Mouse (Mus musculus) heart, adult 18-20 months (tissue): ENCODE measurements around the gene Pold4. TPM values are rescaled to one million over a fixed set of nuclear protein-coding genes. Genes with fewer than 3 reads are reported as not detected.

Source experiments
- DNase-seq, 2 experiments: peaks; one replicate each; pipeline ENCODE4 v3.0.0; 2021 to 2022; ENCODE audit warnings: mixed read lengths in 1 of 2
- total RNA-seq, 2 experiments: library from RNA; stranded (reverse); gene quantifications; 2 replicates each; pipeline ENCODE4 v1.2.3; 2021

Pold4 gene
- total RNA-seq, 2 experiments from 2014 or later = 9.1 to 19.9 TPM

DNA sequence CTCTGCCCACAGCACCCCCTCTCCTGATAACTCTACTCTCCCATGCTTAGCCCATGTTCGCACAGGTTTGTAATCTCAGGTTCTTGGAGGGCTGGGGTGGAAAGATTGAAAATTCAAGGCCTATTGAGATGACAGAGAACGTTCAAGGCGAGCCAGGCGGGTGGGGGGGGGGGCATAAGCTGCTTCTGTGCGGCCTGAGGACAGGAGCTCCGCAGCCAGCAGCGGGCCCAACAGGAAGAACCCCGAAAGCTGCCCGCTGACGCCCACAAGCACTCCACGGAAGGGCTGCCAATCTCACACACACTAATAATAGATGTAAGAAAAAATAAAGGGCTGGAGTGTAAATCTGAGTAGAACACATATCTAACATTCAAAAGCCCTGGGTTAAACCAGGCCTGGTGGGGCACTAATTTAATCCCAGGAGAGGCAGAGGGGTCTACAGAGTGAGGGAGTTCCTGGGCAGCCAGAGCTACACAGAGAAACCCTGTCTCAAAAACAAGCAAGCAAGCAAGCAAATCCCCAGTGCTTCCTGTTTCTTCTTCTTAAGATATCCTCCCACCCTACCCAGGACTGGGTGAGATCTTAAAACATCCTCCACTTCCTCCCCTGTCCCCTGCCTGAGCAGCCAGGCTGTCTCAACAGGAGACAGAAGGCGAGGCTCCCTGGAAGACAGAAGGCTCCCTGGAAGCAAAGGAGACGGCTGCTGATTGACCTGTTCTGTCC lies 27.9 kb upstream of the Pold4 start:
- peak in 1 of 2 experiments; percentile 55 for DNase-seq

DNA sequence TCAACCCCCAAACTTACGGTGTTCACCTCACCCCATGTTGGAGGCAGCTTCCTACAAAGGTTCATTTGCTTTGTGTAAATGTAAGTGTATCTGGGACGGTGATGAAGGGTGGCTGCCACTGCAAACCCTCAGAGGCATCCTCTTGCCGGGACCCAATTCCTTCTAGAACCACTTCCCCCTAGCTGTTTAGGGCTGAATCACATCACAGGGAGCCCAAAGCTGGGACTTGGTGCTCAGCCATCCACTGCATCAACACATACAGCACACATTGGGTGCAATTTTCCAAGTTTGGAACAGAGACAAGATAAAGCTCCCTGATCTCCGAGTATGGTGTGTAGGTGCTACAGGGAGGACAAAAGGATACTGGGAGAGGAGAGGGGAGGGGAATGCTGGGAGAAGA lies 26.8 kb upstream of the Pold4 start:
- no peak for DNase-seq

DNA sequence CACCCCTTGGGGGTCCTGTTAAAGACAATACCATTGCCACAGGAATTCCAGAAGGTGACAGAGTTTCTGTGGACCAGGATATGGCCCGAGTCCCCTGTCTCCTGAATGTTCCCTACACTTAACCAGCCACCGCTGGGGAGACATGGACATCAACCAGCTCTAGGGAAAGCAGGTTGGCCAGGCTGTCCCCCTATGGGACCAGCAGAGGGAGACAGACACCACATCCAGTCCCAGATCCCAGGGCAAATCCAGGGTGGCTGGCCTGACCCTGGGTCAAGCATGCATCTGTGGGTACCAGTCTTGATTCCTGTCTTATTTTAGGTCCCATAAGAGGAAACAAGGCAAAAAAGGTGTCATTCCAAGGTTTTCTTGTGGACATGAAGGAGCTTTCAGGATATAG lies 24.7 kb upstream of the Pold4 start:
- DNase-seq = peak; percentile 77 to 82

DNA sequence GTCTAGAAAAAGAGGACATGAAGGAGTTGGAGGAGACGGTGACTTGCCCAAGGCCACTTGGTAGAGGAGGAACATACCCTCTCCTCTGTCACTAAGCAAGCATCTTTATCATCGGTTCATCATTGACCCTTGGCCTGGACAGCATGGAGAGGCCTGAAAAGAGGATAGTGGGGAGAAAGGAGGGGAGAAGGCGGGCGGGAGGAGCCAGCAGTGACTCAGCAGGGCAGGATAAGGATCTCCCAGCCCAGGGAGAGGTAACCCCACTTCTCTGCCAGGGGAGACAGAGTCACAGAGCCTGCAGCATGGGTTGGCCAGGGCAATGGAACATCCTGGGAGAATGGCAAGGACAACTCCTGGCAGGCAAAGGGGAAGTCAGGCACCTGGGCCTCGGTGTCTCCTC lies 23.1 kb upstream of the Pold4 start:
- DNase-seq = no peak

GRCm38 (mm10) chr19:4211891-4212588 lies 19.7 kb upstream of the Pold4 start:
- no peak for DNase-seq

DNA sequence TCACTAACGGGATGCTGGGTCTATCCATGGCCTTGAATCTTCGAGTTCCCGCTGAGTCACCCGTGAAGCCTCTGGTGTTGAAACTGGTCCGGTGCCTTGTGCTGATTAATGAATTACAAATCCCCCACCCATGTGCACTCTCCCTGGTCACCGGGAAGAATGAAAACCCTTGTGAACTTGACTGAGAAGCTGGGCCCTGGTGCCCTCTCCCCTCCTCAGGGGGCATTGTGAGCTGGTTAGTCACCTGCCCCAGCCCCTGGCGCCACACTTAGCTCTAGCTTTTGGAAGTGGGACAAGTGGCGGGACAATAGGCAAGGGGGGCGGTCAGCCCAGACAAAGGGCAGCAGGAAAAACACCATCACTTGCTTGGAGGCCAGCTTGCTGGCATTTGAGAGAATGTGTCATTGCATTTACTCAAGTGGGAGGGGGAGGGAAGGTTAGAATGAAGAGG lies 18.1 kb upstream of the Pold4 start:
- peak in 1 of 2 experiments; percentile 62 for DNase-seq

GRCm38 (mm10) chr19:4214071-4214770 lies 17.5 kb upstream of the Pold4 start, which contains the start of the genes Clcf1 and AC109138.7:
Gene Clcf1 (plus strand): TSS chr19:4214238.
Gene AC109138.7 (plus strand): TSS chr19:4214357.
- peak; percentile 60 to 70 for DNase-seq

- no peak for DNase-seq
Measured at GRCm38 (mm10) chr19:4214771-4215450, 16.8 kb upstream of the Pold4 start.

DNA sequence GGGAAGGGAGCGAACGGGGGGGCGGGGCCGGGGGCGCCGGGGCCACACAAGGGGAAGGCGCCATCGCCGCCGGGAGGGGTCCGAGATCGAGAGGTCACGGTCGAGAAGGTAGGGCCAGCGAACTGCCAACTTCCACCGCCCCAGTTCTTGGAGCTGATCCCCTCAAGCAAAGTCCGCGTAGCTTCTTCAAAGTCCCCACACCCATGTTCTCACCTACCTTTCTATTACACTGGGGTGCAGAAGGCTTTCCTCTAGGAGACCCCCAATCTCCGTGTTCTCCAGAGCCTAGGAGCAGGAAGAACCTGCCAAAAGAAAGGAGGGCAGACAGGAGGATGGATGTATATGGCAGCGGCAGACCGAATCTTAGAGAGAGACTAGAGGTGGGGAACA lies 16.3 kb upstream of the Pold4 start:
- DNase-seq = no peak

DNA sequence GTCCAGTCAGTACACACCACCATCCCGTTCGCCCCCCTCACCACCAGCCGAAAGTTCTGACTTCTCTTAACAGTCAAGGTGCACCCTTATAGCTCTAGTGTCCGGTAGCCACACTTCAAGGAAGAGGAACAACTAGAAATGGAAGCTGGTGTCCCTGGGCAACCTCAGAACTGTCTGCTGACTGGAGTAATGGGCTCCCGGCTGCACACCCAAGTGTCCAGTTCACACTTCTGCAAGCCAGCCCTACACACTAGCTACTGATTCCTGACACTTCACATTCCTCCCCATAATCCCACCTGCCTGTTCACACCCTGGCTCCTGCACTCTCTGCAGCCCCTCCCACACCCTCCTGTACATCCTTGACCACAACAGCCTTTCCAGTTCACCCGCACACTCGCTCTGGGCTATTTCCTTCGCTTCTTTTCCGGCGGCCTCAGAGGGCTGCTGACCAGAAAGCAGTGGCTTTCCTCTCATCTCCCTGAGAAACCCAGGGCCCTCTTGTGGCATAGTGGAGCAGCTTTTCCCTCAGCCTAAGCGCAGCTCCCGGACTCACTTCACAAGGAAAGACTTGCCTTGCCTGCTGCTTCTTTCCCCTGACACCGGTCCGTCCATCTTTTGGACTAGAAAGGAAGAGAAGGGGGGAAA lies 15.5 kb upstream of the Pold4 start:
- DNase-seq = peak; percentile 56 to 67

DNA sequence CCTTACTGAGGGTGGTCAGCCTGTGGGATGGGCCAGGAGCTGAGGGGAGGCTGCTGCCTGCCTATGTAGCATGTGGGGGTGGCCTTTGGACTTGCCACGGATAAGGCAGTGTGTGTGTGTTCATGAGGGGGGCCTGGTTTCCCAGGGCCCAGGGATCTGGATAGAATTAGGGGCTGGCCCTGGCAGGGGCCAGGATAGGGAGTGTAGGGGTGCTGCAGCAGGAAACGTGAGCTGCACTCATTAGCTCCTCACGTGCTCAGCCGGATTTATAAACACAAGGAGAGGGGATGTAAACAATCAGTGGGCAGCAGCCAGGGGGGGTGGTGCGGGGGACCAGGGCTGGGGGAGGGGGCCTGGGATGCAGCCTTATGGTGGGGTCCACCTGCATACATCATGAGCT lies 14.6 kb upstream of the Pold4 start:
- no peak for DNase-seq

DNA sequence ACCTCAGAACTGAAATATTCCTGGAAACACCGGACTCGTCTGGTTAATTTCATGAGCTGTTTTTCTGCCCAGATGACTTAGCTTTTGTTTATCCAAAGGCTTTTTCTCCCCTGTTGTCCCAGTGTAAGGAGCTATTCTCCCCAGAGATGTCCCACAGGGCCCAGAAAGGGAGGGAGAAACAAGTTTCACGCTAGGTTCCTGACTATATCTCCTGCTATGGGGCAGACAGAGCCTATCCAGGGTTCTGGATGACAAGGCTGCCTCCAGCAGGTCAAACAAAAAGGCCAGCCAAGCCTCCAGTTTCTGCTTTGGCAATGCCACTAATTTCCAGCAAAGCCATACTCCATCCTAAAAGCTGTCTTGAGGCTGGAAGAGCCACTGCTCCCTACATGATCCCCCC lies 13.8 kb upstream of the Pold4 start:
- DNase-seq = no peak

DNA sequence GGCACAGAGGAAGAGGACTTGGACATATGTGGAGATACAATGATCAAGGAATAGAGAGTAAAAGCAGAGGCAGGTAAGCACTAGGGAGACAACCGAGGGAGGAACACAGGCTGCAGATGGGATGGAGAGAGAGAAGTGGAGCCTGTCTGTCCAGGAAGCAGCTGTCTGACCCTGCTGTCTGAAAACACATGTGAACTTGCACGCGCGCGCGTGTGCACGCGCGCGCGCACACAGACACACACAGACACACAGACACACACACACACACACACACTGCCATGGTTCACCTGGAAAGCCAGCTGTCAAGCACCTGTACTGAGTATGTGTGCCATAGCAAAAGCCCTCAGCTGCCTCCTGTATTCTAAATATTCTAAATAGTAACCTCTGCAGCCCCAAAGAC lies 13.4 kb upstream of the Pold4 start:
- DNase-seq = no peak

DNA sequence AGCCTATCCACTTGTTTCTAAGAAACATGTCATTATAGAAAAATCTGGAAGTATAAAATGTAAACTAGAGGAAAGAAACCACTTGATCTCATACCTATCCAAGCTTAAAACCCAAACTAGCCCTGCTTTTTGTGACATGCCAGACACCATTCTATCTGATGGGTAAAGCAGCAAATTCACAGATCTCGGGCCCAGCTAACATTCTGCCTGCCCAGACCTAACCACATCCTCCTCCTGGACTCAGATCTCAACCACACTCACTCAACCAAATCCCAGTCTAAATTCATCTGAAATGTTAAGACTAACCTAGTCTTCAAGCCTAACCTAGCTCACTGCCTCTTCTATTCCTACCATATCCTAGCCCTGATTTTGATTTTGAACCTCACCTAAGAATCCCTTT lies 12.9 kb upstream of the Pold4 start:
- no peak for DNase-seq

- no peak for DNase-seq
Measured at GRCm38 (mm10) chr19:4219943-4220342, 11.8 kb upstream of the Pold4 start.

DNA sequence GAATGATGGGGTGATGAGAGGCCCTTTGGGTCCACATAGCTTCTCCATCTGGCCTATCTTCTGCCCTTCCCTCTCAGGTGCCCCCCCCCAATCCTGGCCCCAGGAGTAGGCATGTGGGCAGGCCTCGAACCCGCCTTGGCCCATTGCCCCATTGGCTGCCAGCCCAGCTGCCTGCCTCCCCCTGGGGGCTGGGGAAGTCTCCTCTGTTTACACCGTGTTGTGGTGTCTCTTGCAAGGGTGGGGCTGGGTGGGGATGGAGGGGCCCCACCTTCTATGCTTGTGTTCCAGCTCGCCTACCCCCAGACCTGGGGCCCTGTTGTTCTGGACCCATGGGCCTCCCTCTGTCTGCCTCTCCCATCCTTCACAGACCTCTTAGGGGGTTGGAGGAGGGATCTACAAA lies 11.3 kb upstream of the Pold4 start:
- DNase-seq = no peak

- DNase-seq = peak in 1 of 2 experiments; percentile 43
Measured at GRCm38 (mm10) chr19:4220957-4221743, 10.5 kb upstream of the Pold4 start.

GRCm38 (mm10) chr19:4222165-4222564 lies 9.5 kb upstream of the Pold4 start:
- no peak for DNase-seq

DNA sequence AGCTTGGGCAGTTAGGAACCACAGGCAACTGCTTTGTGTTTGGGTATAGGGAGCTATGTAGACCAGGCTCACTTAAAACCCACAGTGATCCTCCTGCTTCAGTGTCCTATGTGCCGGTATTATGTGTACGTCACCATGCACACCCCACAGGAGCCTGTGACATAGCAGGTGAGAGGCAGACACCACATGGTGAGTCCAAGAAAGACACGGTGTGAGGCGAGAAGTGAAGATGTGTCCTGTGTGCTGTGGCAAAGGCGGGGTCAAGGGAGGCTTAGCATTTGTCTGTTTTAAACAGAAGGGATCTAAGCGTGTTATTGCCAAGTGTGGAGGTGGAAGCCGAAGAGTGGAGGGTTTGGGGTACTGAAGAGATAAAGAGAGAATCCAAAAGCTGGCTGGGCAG lies 4.9 kb upstream of the Pold4 start:
- DNase-seq = no peak

DNA sequence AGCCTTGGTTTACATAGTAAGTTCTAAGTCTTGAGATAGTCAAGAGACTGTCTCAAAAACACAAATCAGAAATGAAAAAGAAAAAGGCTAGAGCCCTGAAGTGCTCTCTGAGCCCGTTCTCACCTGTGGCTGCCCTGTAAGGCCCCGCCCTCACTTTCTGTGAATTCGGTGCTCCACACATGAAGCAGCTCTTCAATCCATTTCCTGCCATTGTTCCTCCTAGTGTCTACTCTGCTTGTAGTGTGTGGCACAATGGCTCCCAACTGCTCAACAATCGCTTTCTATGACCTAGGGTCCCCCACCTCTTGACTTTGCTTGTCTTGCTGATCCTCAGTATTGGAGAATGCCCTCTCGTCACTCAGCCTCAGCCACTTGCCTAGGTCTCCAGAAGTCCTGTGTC lies 4.3 kb upstream of the Pold4 start:
- no peak for DNase-seq
